Mouse (Mus musculus) gonadal fat pad, adult 2 months (tissue): ENCODE data around the gene Sestd1. TPM values are rescaled to one million over a fixed set of nuclear protein-coding genes. Genes with fewer than 3 reads are reported as not detected.

Experiments used
- DNase-seq: peaks from one replicate; pipeline ENCODE4 v3.0.0-alpha.2; 2012; ENCODE audit warnings: low read depth
- polyA plus RNA-seq: library from polyadenylated mRNA; depleted of rRNA; stranded (reverse); fragments of >200 nt; gene quantifications from 2 replicates; pipeline ENCODE4 v1.2.3, GENCODE M21; 2012

Sestd1 gene
- polyA plus RNA-seq, 1 experiment: 21.8 TPM

DNA sequence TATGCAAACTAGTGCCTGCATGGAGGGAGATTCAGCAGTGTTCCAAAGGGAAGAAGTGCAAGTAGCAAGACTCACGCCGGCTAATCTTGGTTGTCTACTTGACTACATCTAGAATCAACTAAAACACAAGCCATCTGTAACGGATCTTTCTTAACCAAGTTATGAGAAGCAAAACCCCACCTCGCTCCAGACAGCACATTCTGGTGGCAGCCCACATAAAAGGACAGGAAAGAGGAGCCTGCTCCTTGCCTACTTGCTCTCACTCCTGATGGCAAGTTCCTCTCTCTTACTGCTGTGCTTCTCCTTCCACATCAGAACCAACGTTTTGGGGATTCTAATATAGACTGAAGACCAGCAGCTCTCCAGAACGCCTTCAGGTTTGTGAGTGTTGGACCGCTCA lies 9.6 kb downstream of the Sestd1 start:
- no peak for DNase-seq

DNA sequence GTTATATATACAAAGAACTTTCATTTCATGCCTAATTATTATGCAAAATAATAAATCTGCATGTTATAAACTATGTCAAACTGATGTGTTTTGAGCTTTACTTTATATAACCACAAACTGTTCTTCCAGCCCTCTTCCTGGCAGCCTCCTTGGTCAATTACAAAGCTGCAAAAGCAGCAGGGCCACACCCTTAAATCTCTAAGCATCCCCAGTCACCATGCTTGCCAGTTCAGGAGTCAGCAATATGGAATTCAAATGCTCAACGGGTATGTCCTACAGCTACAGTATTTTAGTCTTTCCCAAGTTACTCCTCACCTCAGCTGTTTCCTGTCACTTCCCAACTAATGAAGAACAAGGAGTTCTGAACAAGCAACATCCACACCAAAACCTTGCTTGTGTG lies 10.3 kb downstream of the Sestd1 start:
- no peak for DNase-seq

DNA sequence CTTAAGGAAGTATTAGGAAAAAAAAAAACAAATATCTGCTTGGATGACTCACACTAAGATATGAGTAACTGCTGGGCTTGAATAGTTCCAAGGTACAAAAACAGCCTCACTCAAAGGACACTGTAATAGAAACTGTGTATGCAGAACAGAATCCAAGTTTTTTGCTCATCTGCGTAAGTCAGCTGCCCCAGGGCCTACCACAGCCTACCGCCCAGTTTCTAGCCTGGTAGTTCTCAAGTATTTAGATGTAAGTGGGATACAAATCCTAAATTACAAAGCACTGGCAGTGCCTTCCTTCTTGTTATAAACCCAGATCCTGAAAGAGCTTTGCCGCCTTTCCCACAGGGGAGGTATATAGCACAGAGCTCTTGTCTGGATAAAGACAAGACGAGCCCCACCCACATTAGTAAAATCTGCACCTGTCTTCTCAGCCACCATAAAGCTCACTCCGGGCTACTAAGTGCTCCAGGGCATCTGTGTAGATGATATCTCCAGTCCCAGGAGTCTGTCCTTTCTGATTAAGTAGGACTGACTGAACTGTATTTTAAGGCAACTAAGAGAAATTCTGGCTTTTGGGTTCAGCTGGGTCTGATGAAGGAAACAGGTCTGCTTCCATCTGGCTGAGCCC lies 11.7 kb downstream of the Sestd1 start:
- DNase-seq: no peak

DNA sequence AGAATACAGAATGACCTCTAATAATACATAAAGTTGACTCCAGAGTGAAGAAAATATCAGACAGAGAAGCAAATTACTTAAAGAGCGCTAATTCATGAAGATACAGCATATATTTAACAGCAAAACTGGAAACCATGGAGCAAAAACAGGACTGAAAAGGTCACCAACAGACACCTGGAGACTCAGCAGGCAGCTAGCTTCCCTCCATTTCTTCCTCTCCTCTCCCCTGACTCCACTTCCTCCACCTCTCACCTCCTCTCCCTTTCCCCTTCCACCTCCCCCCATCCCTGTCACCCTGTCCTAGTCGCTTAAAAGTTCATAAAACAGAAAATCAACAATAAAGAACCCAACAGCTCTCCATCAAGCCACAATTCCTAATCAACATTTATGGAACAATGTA lies 13.5 kb downstream of the Sestd1 start:
- no peak for DNase-seq

DNA sequence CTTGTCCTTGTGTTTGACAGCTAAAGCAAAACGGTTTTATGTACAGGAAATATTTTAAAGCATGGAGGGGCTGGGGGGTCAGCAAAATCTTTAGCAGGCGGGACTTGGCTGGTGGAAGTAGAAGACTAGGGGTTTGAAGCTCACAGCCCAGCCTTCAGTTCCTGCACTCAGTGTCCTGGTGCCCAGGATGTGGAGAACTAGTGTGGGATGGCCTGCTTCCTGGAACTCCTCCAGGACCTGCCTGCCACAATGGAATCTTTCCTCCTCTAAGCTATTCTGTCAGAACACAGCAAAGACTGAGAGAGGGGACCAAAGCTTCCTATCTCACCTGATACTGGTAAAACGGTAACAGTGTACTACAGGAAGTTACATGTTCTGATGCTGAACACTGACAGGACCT lies 14.4 kb downstream of the Sestd1 start:
- DNase-seq: no peak

DNA sequence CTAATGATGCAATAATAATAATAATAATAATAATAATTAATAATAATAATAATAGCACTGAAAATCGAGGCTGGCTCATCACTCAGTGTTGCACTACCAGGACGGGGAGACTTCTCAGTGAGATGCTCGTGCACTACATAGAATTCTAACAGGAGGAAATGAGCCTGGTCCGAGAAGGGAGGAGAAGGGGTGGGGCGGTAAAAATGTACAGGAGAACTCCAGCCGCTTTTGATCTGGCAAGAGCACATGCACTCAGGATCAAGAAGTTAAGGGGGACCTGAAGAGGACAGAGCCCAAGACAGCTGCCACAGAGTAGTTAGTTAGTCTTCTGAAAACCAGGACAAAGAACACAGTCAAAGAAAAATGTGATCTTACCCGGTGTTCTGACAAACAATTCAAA lies 15.1 kb downstream of the Sestd1 start:
- no peak for DNase-seq

DNA sequence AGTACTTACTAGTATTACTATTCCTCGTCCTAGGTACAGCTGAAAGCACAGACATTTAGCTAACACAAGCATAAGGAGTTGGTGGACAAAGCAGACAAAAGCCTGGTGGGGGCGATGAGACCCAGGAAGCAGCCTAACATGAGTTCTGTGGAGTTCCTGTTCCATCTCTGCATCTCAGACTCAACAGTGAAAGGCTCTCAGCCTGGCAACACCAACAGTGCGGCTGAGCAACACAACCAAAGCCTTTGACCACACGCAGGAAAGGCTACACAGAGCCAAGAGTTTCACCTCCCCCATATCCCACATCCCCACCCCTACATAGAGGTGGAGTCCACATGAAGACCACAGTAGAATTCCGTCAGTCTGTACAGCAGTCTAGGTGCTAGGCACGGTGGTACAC lies 15.8 kb downstream of the Sestd1 start:
- DNase-seq: no peak

DNA sequence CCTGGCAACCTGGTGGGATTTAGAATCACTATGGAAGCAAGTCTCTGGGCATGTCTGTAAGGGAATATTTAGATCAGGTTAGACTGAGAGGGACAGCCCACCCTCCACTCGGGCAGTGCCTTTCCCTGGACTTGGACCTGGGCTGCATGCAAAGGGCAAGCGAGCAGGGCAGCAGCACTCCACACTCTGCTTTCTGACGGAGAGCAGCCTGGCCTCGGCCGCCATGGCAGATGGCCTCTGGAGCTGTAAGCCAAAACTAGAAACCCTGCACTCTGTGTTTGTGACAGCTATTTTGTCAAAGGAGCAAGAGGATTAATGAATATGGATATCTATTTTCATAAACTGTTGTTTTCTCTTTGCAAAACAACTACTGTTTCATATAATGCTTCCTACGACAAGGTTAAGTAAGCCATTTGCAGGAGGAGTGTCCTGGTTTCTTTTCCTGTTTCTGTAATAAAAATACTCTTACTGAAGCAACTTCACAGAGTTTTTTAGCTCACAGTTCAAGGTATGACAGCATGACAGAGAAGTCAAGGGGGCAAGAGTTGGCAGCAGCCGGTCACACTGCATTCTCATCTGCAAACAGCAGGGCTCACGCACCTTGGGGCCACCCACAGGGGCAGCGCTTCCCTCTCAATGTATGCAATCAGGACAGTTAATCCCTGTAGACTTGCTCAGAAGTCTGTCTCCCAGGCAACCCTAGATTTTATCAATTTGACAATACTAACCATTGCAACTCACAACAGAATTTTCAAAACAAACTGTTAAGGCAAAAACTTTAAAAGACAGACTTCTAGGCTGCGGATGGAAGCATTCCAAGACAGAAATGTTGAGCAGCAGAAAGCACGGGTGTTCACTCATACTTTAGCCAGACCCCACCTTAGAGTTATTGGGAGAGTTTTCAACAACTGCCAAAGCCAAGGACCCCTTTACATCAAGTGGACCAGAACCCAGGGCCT lies 16.6 kb downstream of the Sestd1 start:
- no peak for DNase-seq

DNA sequence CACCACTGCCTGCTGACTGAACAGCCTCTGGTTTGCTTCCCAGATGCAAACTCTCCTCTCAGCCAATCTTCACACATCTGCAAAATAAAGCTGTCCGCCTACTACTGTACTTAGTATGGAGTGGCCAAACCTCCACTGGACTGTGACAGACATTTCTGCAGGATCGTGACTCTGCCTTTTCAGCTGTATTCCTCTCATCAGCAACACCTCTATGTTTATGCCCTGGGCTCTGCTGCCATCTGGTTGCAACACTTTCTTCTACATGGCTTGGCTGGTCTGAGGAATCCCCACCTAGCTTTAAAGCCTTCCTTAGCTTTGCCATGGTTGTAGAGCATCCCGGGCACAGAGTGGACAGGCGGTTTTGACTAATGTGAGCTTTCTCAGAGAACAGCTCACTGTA lies 20.3 kb downstream of the Sestd1 start:
- DNase-seq: no peak

DNA sequence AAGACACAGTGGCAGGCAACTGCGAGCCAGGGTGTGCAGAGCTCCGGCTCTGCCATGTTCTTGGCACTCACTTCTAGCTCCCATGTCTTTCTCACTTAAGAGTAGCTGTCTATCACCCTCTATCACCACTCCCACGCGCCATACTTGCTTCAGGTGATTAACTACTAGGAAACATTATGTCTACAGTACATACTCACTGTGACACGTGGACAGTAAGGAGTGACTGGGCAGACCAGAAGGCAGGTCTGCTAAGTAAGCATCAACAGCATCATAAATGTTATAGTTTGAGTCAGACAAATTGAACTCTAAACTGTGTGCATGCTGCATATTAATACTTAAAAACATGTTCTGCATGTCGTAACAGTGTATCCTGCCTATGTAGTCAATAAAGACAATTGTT lies 27.2 kb downstream of the Sestd1 start:
- no peak for DNase-seq

DNA sequence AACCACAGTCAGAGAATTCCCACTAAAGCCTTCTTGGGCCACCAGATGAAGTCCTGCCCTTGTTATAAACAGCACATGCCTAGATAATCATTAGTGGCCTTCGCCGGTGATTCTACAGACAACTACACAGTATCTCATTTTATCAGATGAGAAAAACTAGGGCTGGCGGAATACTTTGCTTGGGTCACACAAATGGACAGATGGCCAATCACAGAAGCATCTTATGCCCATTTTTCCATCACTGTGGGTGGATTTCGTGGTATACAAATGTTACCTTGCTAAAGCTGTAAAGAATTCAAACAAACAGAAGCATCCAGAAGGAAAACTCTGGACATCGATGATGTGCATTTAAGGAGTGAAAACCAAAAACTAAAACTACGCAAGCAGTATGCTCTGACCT lies 28.7 kb downstream of the Sestd1 start:
- DNase-seq: no peak

DNA sequence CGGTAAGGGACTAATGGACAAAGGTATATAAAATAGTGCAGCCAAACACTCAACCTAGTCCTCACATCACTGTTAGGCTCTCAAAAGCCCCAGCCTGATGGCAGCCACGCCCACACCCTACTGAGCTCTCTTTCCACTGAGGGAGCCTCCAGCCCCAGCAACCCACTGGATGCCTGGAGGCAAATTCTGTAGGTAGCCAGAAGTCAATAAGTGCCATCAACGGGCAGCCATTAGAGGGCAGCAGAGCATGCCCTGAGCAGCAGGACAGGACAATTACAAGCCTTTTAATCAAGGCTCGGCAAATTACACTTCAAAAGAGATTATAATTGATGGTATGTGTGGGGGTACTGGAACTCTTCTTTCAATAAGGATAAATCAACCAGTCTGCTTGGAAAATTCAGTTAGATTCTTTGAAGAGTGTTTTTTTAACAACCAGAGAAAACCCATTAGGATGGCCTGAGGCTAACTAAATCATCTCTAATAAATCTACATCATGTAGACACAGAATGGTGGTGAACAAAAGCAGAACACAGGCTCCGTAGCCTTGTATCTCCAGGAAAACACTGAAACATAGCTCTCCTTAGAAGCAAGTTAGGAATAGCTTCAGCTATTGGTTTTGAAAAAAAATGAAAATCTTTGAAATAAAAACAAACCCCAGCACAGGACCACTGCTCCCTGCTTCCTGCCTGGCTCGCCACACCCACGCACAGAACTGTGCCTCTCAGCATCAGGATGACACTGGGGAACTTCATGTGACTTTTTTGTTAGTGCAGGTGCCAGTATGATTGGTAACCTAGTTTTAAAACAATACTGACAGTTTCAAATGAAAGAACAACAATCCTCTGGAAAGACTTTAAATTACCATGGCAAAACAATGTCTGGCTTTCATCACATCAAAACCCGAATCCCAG lies 30.4 kb downstream of the Sestd1 start:
- DNase-seq: no peak

DNA sequence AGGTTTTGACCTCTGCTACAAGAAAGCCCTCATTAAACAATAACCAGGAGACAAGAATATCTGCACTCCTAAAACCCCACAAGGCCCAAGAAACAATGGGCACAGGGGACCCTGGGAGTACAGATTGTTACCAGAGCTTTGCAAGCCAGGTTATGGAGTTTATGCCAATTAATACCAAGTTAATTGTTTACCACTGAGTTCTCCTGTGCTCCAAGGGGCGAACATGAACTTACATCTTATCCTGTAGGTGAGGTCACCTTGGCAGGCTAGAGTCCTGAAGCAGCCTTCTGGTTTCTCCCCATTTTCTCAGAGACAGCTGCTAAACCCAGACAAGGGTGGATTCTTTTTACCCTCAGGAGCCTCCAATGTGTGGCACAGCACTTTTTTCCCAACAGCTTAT lies 32.0 kb downstream of the Sestd1 start:
- DNase-seq: no peak

DNA sequence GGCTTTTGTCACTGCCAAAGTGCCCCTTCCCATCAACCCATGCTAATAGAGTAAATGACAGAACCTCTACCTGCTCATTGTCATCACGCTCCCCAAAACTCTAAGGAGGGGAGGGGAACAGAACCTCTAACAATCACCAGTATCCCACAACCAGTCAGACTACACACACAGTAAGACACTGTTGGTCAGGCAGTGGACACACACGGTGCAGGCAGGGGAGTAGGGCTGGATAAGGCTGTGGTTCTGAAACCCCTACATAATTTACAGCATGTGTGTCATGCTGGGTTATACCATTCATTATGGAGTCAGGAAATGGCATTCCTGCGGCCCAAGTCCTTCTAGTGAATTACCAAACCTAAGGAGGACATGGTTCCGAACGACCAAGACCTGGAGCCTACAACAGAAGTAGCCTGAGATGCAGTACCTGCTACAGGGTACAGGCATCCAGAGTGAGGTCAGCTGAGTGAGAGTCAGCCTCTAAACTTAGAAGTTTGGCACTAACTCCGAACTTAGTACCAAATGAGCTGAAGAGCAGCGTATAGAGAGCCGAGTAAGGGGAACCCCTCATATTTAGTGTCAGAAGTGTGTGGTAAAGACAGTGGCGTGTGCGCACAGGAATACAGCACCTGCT lies 33.1 kb downstream of the Sestd1 start:
- DNase-seq: no peak

DNA sequence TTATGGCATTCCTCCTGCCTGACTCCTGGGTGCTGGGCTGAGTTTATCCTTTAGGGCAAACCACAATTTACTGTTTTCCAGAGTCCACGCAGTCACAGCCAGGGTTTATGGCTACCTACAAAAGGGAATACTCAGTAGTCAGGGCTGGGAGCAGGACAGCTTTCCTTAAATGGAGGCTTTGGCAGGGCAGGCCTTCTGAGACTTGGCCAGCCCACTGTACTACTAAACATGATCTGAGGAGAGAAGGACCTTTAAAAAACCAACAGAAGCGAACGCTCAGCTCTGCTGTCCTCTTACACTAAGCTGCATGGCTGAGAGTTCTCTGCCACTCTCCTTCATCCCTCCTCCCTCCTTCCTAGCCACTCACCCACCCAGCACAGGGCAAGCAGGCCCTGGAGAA lies 34.6 kb downstream of the Sestd1 start:
- DNase-seq: no peak

DNA sequence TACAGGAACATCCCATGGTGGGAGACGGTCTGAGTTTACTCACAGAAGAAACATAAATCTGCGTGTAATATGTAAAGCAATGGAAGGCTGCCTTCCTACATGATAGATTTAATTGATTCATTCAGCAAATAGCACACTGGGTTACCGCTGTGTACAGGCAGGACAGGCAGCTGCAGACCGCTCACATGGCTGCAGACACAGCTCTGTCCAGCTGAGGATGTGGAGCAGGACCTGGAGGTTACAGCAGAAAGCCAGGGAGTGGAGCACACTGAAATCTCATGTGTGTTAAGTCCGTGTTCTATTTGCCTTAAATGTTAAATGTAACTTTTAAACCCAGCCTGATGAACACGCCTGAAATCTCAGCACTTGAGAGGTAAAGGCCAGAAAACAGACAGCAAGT lies 38.1 kb downstream of the Sestd1 start:
- DNase-seq: no peak

DNA sequence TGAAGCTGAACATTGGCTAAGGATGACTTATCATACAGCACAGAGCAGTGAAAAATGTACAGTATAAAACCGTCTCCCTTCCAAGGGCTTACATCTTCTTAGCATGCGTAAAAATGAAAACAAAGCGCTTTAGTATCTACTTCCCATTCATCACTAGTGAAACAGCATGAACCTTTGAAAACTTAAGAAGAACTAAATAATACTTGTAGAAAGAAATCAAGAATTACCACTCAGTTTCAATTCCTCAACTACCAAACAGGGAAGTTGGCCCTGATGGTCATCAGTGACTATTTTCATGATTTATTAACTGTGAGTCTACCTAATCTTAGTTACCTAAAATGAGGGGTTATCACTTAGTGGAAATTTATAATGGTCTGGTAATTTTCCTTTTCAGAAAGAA lies 41.8 kb downstream of the Sestd1 start:
- no peak for DNase-seq

DNA sequence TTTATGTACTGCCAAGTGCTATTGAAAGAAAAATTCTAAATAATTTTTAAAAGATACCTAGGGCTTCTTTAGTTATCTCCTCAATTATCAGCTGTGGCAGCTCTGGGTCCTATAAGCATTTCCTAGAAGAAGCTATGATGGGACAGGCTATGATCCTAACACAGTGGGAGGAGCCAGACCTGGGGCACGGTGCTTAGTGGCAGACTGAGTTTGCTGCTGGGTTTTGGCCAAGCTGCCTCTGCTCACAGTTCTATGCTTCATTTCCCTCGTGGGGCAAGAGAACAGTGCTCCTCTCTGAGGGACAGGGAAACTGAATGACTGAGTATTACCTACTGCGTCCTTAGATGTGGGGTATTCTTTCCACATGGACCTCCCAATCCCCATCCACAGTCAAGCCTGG lies 42.3 kb downstream of the Sestd1 start:
- DNase-seq: no peak

DNA sequence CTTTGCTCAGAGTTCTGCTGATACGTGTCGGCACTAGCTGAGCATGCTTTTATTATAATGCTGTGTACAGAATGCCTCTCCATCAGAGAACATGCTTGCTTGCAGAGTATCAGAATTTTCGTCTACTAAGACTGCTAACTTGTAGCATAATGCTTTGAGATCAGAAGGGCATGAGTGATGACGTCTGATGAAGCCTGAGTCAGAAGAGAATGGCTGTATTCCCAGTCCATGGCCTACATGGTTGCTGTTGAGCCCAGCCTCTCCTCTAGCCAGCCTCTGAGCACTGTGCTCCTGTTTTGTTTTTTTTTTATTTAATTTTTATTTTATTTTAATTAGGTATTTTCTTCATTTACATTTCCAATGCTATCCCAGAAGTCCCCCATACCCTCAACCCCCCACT lies 43.5 kb downstream of the Sestd1 start:
- DNase-seq: no peak

DNA sequence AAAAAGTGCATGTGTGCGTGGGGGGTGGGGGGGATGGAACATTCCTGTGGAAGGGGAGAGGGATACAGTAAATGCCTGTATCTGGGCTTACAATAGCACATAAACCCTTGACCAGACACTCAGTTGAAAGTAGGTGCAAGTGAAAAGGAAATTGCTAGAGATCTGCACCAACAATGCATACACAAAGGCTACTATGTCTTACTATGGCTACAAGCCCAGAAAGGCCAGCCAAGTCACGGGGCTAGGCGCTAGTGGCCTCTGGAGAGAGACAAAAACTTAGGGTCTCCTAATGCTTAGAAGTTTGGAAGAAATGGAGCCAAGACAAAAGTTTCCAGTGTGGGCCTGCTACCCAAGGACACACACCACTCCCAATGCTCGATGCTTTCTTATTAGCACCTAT lies 44.5 kb downstream of the Sestd1 start:
- no peak for DNase-seq

DNA sequence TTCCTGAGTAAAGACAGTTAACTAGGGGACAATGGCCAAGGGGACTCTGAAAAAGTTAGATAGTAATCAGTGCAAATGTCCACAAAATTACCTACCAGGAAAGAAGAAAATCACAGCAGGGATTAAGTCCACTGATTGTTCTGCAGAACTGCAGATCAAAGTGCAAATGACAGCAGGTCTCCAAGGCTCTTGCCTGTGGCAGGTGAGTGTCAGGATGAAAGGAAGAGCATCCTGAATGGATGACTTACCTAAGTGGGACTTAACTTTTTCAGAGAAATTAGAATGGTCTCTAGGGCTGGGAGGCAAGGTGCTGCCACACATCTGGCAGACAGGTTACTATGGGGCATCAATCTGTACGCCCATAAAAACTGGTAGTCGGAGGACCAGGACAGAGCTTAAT lies 47.8 kb downstream of the Sestd1 start:
- no peak for DNase-seq

DNA sequence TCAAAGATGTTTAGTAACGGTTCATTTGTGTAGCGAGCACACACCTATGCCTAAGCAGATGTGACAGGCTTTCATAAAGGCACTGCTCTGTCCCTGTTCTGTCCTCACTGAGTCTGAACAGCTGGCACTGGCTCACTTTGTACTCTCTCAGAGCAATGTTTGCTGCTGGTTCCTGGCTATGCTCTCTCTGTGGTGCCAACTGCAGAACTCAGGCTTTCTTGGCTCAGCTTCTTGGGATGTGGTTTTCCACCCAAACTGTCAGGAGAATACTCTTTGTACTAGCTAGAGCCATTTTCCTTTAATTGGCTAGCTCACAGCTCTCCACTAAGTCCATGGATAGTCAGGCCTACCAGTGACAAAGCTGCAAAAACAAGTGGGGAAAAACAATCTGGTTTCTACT lies 59.4 kb downstream of the Sestd1 start:
- DNase-seq: no peak
